Mouse (Mus musculus): Measurements from ENCODE around the gene Tas2r126.

- TF ChIP-seq CTCF (IDR thresholded peaks at IDR 0.05; ENCODE audit: insufficient read depth, low read length): no peak
- no peak for TF ChIP-seq POLR2A (IDR thresholded peaks at IDR 0.05; ENCODE audit: borderline replicate concordance, extremely low read depth, low read depth, low read length)
Measured at GRCm38 (mm10) chr6:42421439-42421838, 12.9 kb upstream of the Tas2r126 start.
